22 mouse cellular contexts compared by ENCODE assay signal in genomic region chr5:54062079-54062478, GRCm38 (mm10).
DNase-seq lines count a peak whose midpoint lies in the region; ATAC-seq lines count a peak whose summit lies in the region.
"Had no signal": no experiment of that assay in that cellular context is flagged by ENCODE, and none has a peak within 500 bp of the region (broad histone marks: within the 10 kb centered on the region; RNA-seq: fewer than 3 reads in every experiment).

No protein-coding gene starts in this region.

- 0 out of 2 replicates have a peak, but pooled peaks cover 3% of the 10 kb centered on the region for H3K4me1 ChIP-seq in kidney, embryonic 16.5 days (ENCODE audit: insufficient read depth, low read length)
- H3K4me1 ChIP-seq: hindbrain, embryonic 15.5 days; intestine, embryonic 15.5 days; lung, embryonic 15.5 days; midbrain, embryonic 12.5 days; neural tube, embryonic 12.5 days had no signal

- 53% methylated on average over 7 of the region's 7 CpGs for WGBS in kidney, embryonic 16.5 days

- no peak overlapping the region for H3K4me2 ChIP-seq in kidney, embryonic 16.5 days (replicated peaks; ENCODE audit: low read depth, low read length)
- H3K4me2 ChIP-seq: embryonic facial prominence, embryonic 13.5 days; hindbrain, embryonic 15.5 days; intestine, embryonic 15.5 days; lung, embryonic 15.5 days; midbrain, embryonic 12.5 days; neural tube, embryonic 12.5 days had no signal

- DNase-seq in kidney, postnatal 10 days, result no peak
- DNase-seq in right cerebral cortex, adult 2 months (ENCODE audit: low spot score in 2 of 2), result peak; percentile 32 to 43
- no peak for DNase-seq in right cerebral cortex, postnatal 14 days
- peak; percentile 43 for DNase-seq in layer of hippocampus, adult 9-10 months (ENCODE audit: low spot score)
- no peak for DNase-seq in ovary, adult 18-20 months (ENCODE audit: low spot score)
- no peak for DNase-seq in urinary bladder, postnatal 36 days (ENCODE audit: low spot score in 2 of 2)
- DNase-seq: adrenal gland, adult 8-10 months; gastrocnemius, postnatal 14 days; heart, adult 18-20 months; heart, postnatal 36 days; lung, postnatal 4 days had no signal

- no peak overlapping the region for H3K9ac ChIP-seq in kidney, embryonic 16.5 days (replicated peaks; ENCODE audit: low read length)
- H3K9ac ChIP-seq: embryonic facial prominence, embryonic 13.5 days; hindbrain, embryonic 15.5 days; intestine, embryonic 15.5 days; liver, embryonic 14.5 days; lung, embryonic 15.5 days; midbrain, embryonic 12.5 days; neural tube, embryonic 12.5 days had no signal

- 0 out of 2 replicates have a peak, but pooled peaks cover 6% of the 10 kb centered on the region for H3K9me3 ChIP-seq in kidney, embryonic 16.5 days (ENCODE audit: low read length)
- H3K9me3 ChIP-seq: embryonic facial prominence, embryonic 13.5 days; hindbrain, embryonic 15.5 days; intestine, embryonic 15.5 days; lung, embryonic 15.5 days; midbrain, embryonic 12.5 days; neural tube, embryonic 12.5 days had no signal

- no peak overlapping the region for H3K4me3 ChIP-seq in kidney, embryonic 16.5 days (ENCODE audit: low read length)
- H3K4me3 ChIP-seq: embryonic facial prominence, embryonic 13.5 days; hindbrain, embryonic 15.5 days; intestine, embryonic 15.5 days; lung, embryonic 15.5 days; midbrain, embryonic 12.5 days; neural tube, embryonic 12.5 days had no signal

- peak; percentile 76; the same call in 1 of the 2 replicates for ATAC-seq in kidney, embryonic 16.5 days (ENCODE audit: low FRiP score, low TSS enrichment)
- ATAC-seq: forebrain, embryonic 14.5 days; intestine, embryonic 15.5 days had no signal

- H3K27ac ChIP-seq in kidney, embryonic 16.5 days (ENCODE audit: low read length), result no peak overlapping the region
- H3K27ac ChIP-seq: embryonic facial prominence, embryonic 13.5 days; hindbrain, embryonic 15.5 days; intestine, embryonic 15.5 days; kidney, postnatal 0 days; liver, embryonic 14.5 days; lung, embryonic 15.5 days; midbrain, embryonic 12.5 days; neural tube, embryonic 12.5 days; stomach, postnatal 0 days had no signal

- peaks cover 12% of the 10 kb centered on the region for H3K36me3 ChIP-seq in kidney, embryonic 16.5 days (ENCODE audit: insufficient read depth, low read length)
- H3K36me3 ChIP-seq: hindbrain, embryonic 15.5 days; intestine, embryonic 15.5 days; lung, embryonic 15.5 days; midbrain, embryonic 12.5 days; neural tube, embryonic 12.5 days had no signal

- H3K27me3 ChIP-seq in kidney, embryonic 16.5 days (ENCODE audit: insufficient read depth, low read length), result no peaks in the 10 kb centered on the region
- H3K27me3 ChIP-seq: embryonic facial prominence, embryonic 13.5 days; hindbrain, embryonic 15.5 days; intestine, embryonic 15.5 days; lung, embryonic 15.5 days; midbrain, embryonic 12.5 days; neural tube, embryonic 12.5 days had no signal

Comparison
In these comparisons a context has a peak if more than half of its experiments do, and no peak if none do; other contexts are left out.
1. DNase-seq: peak in right cerebral cortex, adult 2 months (2 of 2) and layer of hippocampus, adult 9-10 months (single experiment); none in kidney, postnatal 10 days (single experiment), right cerebral cortex, postnatal 14 days (single experiment), ovary, adult 18-20 months (single experiment) and urinary bladder, postnatal 36 days (0 of 2).